In genomic region chr17:33757231-33757630, GRCm38 (mm10) we compare ENCODE assay signal across 8 mouse cellular contexts. TPM values are rescaled to one million over a fixed set of nuclear protein-coding genes. Genes with fewer than 3 reads are reported as not detected.
DNase-seq lines count a peak whose midpoint lies in the region; TF ChIP-seq lines count a peak whose summit lies in the region.

No protein-coding gene starts in this region.

- 24% methylated on average over 4 of the region's 4 CpGs for WGBS in heart, adult 2 months
- 60% methylated on average over 4 of the region's 4 CpGs for WGBS in heart, embryonic 10.5 days

- peaks cover 30% of the 10 kb centered on the region for H3K36me3 ChIP-seq in heart, adult 2 months (ENCODE audit: control insufficient read depth, insufficient read depth, low read length)
- H3K36me3 ChIP-seq in heart, embryonic 10.5 days: peaks cover 11% of the 10 kb centered on the region

- no peak overlapping the region for H3K9ac ChIP-seq in heart, adult 2 months (ENCODE audit: low read depth, low read length)

- peaks cover 5% of the 10 kb centered on the region for H3K79me2 ChIP-seq in heart, adult 2 months (replicated peaks; ENCODE audit: control insufficient read depth, insufficient read depth, low read length)

- no peak for TF ChIP-seq POLR2A in heart, adult 2 months (IDR thresholded peaks at IDR 0.05; ENCODE audit: insufficient read depth, low read depth, low read length)

- peaks cover 43% of the 10 kb centered on the region for H3K4me1 ChIP-seq in heart, adult 2 months (ENCODE audit: control insufficient read depth, insufficient read depth, low read length)
- peaks cover 41% of the 10 kb centered on the region for H3K4me1 ChIP-seq in heart, embryonic 10.5 days

- intact Hi-C loops in heart, adult 2 months (cut with DNase I): loop anchor here (2.0 kb wide), 2 partner anchors 22 to 38 kb away; partner anchors contain the start of gene March2
- intact Hi-C loops in left cerebral cortex, postnatal 14 days (cut with DNase I): no loop called here

- no peaks in the 10 kb centered on the region for H3K9me3 ChIP-seq in heart, embryonic 10.5 days

- no peak overlapping the region; the same call in 1 of the 2 replicates for H3K4me3 ChIP-seq in heart, adult 2 months
- H3K4me3 ChIP-seq in heart, embryonic 10.5 days: peak overlapping the region; percentile 16; the same call in 1 of the 2 replicates

- TF ChIP-seq EP300 in heart, adult 2 months (IDR thresholded peaks at IDR 0.05; ENCODE audit: insufficient read depth, low read depth, low read length): 0 out of 2 replicates have a peak, but pooled peaks have one; percentile 39

- no peaks in the 10 kb centered on the region for H3K27me3 ChIP-seq in heart, adult 2 months (ENCODE audit: control insufficient read depth, insufficient read depth, low read length)
- H3K27me3 ChIP-seq in heart, embryonic 10.5 days (ENCODE audit: insufficient read depth, poor library complexity, severe bottlenecking): no peaks in the 10 kb centered on the region

- peak overlapping the region; percentile 93 for H3K27ac ChIP-seq in heart, adult 2 months
- H3K27ac ChIP-seq in heart, embryonic 10.5 days: no peak overlapping the region

- peak in 1 of 2 experiments; percentile 63 for DNase-seq in heart, adult 2 months
- no peak for DNase-seq in heart, adult 8-10 months (ENCODE audit: low spot score)
- peak; percentile 78 for DNase-seq in adrenal gland, postnatal 10 days
- no peak for DNase-seq in heart, embryonic 10.5 days (ENCODE audit: low spot score)
- peak; percentile 42 to 56 for DNase-seq in kidney, postnatal 4 days
- no peak for DNase-seq in embryo, embryonic 10.5 days (ENCODE audit: low spot score)
- no peak for DNase-seq in frontal cortex, postnatal 14 days (ENCODE audit: low spot score in 2 of 2)
- no peak for DNase-seq in left cerebral cortex, postnatal 14 days (ENCODE audit: low spot score in 2 of 2)

- no peak for TF ChIP-seq CTCF in heart, adult 2 months (IDR thresholded peaks at IDR 0.05)

RNA-seq across cellular contexts. Expression of gene Rab11b, which starts 3.1 kb away (rescaled TPM):
- total RNA-seq in heart, adult 2 months (2021): 100 to 1,000 TPM; 238 to 272 TPM
- 388 and 477 TPM in 2 replicates for polyA plus RNA-seq in heart, adult 2 months (2012; rRNA removed)
- total RNA-seq in heart, adult 8-10 months (2022): 100 to 1,000 TPM; 248 to 275 (median 267) TPM
- 100 to 1,000 TPM; 213 to 245 TPM for total RNA-seq in adrenal gland, postnatal 10 days (2021)
- polyA plus RNA-seq in heart, embryonic 10.5 days (2016; fragmentation: Nextera tagmentation; extraction: Ambion mirVana): 316 and 329 TPM in 2 replicates
- 100 to 1,000 TPM; 302 to 341 TPM for total RNA-seq in left cerebral cortex, postnatal 14 days (2021)

RNA-seq across cellular contexts. Expression of gene Angptl4, which starts 24.4 kb away (rescaled TPM):
- 1 to 10 TPM; 4.7 to 7.2 TPM for total RNA-seq in heart, adult 2 months (2021)
- polyA plus RNA-seq in heart, adult 2 months (2012; rRNA removed): 13.2 and 18.9 TPM in 2 replicates
- 1 to 10 TPM; 2.9 to 9.8 (median 8.3) TPM for total RNA-seq in heart, adult 8-10 months (2022)
- total RNA-seq in adrenal gland, postnatal 10 days (2021): 100 to 1,000 TPM; 156 to 168 TPM
- 7.4 and 19.8 TPM in 2 replicates for polyA plus RNA-seq in heart, embryonic 10.5 days (2016; fragmentation: Nextera tagmentation; extraction: Ambion mirVana)
- total RNA-seq in left cerebral cortex, postnatal 14 days (2021): 1 to 10 TPM; 5.5 to 6.6 TPM

RNA-seq across cellular contexts. Expression of gene March2, which starts 38.8 kb away (rescaled TPM):
- total RNA-seq in heart, adult 2 months (2021): 100 to 1,000 TPM; 136 to 182 TPM
- polyA plus RNA-seq in heart, adult 2 months (2012; rRNA removed): 146 and 147 TPM in 2 replicates
- total RNA-seq in heart, adult 8-10 months (2022): 100 to 1,000 TPM; 126 to 160 (median 136) TPM
- total RNA-seq in adrenal gland, postnatal 10 days (2021): 100 to 1,000 TPM; 115 to 126 TPM
- 65.8 and 73.1 TPM in 2 replicates for polyA plus RNA-seq in heart, embryonic 10.5 days (2016; fragmentation: Nextera tagmentation; extraction: Ambion mirVana)
- total RNA-seq in left cerebral cortex, postnatal 14 days (2021): 10 to 100 TPM; 83.5 to 84.8 TPM

RNA-seq across cellular contexts. Expression of gene Kank3, which starts 53.1 kb away (rescaled TPM):
- 10 to 100 TPM; 54.6 to 61.0 TPM for total RNA-seq in heart, adult 2 months (2021)
- polyA plus RNA-seq in heart, adult 2 months (2012; rRNA removed): 139 and 168 TPM in 2 replicates
- 10 to 100 TPM; 44.4 to 64.9 (median 51.3) TPM for total RNA-seq in heart, adult 8-10 months (2022)
- total RNA-seq in adrenal gland, postnatal 10 days (2021): 100 to 1,000 TPM in 1 of 2 experiments, 10 to 100 TPM in 1; 85.3 to 108 TPM
- polyA plus RNA-seq in heart, embryonic 10.5 days (2016; fragmentation: Nextera tagmentation; extraction: Ambion mirVana): 37.1 and 47.9 TPM in 2 replicates
- 10 to 100 TPM; 36.2 to 41.2 TPM for total RNA-seq in left cerebral cortex, postnatal 14 days (2021)

Comparison
In these comparisons a context has a peak if more than half of its experiments do, and no peak if none do; other contexts are left out.
1. DNase-seq: peak in adrenal gland, postnatal 10 days (single experiment) and kidney, postnatal 4 days (2 of 2); none in heart, adult 8-10 months (single experiment), heart, embryonic 10.5 days (single experiment), embryo, embryonic 10.5 days (single experiment), frontal cortex, postnatal 14 days (0 of 2) and left cerebral cortex, postnatal 14 days (0 of 2).
2. RNA of gene Angptl4, which starts 24.4 kb away (total RNA-seq): 156 to 168 TPM in adrenal gland, postnatal 10 days; 2.9 to 9.8 TPM in heart, adult 8-10 months, 4.7 to 7.2 TPM in heart, adult 2 months and 5.5 to 6.6 TPM in left cerebral cortex, postnatal 14 days; every median in the first group is over 10 times any median in the second.